ENCODE assay signal across 7 mouse cellular contexts in the genomic region with DNA sequence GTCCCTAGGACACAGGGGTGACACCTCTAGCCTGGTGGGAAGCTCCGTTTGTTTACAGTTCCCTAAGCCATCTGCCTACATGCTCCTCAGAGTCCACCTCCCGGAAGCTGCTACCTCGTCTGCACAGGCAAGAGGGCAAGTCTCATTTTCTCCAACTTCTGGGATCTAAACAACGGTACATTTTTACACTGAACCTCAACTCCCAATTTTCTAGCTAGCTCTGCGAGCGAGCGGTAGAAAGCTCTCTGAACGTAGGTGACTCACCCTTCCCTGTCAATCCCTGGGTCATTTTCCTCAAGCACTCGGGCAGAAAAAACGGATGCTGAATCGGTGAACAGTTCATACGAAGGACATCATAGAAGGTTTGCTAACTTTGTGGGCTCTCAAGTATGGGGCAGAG.
DNase-seq lines count a peak whose midpoint lies in the region; ATAC-seq and TF ChIP-seq lines count a peak whose summit lies in the region.

No protein-coding gene starts in this region.

- WGBS in liver, adult 2 months = 14% methylated on average over 12 of the region's 12 CpGs
- WGBS in cerebellum, adult 2 months = 5% methylated on average over 12 of the region's 12 CpGs
- 32% methylated on average over 12 of the region's 12 CpGs for WGBS in forebrain, embryonic 15.5 days
- WGBS in liver, postnatal 0 days (ENCODE audit: insufficient replicate concordance) = 62% methylated on average over 12 of the region's 12 CpGs
- WGBS in thymus, adult 2 months = 91% methylated on average over 12 of the region's 12 CpGs

- H3K4me1 ChIP-seq in liver, adult 2 months (ENCODE audit: control insufficient read depth, insufficient read depth, low read length) = peaks cover 12% of the 10 kb centered on the region
- H3K4me1 ChIP-seq in cerebellum, adult 2 months (ENCODE audit: control insufficient read depth, insufficient read depth, low read length) = peaks cover 6% of the 10 kb centered on the region; the same call in 1 of the 2 replicates
- peaks cover 21% of the 10 kb centered on the region for H3K4me1 ChIP-seq in forebrain, embryonic 15.5 days
- peaks cover 18% of the 10 kb centered on the region for H3K4me1 ChIP-seq in liver, postnatal 0 days (ENCODE audit: insufficient read depth)
- H3K4me1 ChIP-seq in thymus, adult 2 months (replicated peaks; ENCODE audit: control insufficient read depth, insufficient read depth, low read length) = peaks cover 27% of the 10 kb centered on the region

- no peak for TF ChIP-seq CTCF in liver, adult 2 months (IDR thresholded peaks at IDR 0.05; ENCODE audit: low read depth, low read length)
- TF ChIP-seq CTCF in cerebellum, adult 2 months (IDR thresholded peaks at IDR 0.05; ENCODE audit: borderline replicate concordance, insufficient read depth, low read depth, low read length) = no peak
- TF ChIP-seq CTCF in liver, postnatal 0 days (IDR thresholded peaks at IDR 0.05; ENCODE audit: low read depth) = no peak
- TF ChIP-seq CTCF in thymus, adult 2 months (IDR thresholded peaks at IDR 0.05; ENCODE audit: borderline replicate concordance, control insufficient read depth, extremely low read depth, insufficient read depth, low read length, poor library complexity) = no peak

- peak overlapping the region; percentile 53 for H3K27ac ChIP-seq in liver, adult 2 months (replicated peaks; ENCODE audit: insufficient read depth, low read depth, low read length)
- 0 out of 2 replicates have a peak overlapping the region, but pooled peaks have one; percentile 14 for H3K27ac ChIP-seq in cerebellum, adult 2 months (ENCODE audit: insufficient read depth, low read length)
- no peak overlapping the region; the same call in 1 of the 2 replicates for H3K27ac ChIP-seq in forebrain, embryonic 15.5 days (replicated peaks)
- peak overlapping the region; percentile 71 for H3K27ac ChIP-seq in liver, postnatal 0 days (ENCODE audit: low read depth)
- H3K27ac ChIP-seq in thymus, adult 2 months (ENCODE audit: control insufficient read depth, insufficient read depth, low read length) = no peak overlapping the region

- H3K4me2 ChIP-seq in forebrain, embryonic 15.5 days (replicated peaks) = peak overlapping the region; percentile 29
- H3K4me2 ChIP-seq in liver, postnatal 0 days (ENCODE audit: low read depth, low read length) = peak overlapping the region; percentile 10

- H3K27me3 ChIP-seq in liver, adult 2 months (ENCODE audit: control insufficient read depth, insufficient read depth, low read length) = no peaks in the 10 kb centered on the region
- H3K27me3 ChIP-seq in cerebellum, adult 2 months (ENCODE audit: control insufficient read depth, insufficient read depth, low read length) = no peaks in the 10 kb centered on the region
- H3K27me3 ChIP-seq in forebrain, embryonic 15.5 days = peaks cover 31% of the 10 kb centered on the region; the same call in 1 of the 2 replicates
- no peaks in the 10 kb centered on the region for H3K27me3 ChIP-seq in liver, postnatal 0 days (ENCODE audit: insufficient read depth, low read length)
- H3K27me3 ChIP-seq in thymus, adult 2 months (ENCODE audit: control insufficient read depth, insufficient read depth, low read length) = no peaks in the 10 kb centered on the region

- TF ChIP-seq EP300 in liver, postnatal 0 days (IDR thresholded peaks at IDR 0.05; ENCODE audit: low read depth) = no peak

- TF ChIP-seq POLR2A in liver, adult 2 months (IDR thresholded peaks at IDR 0.05; ENCODE audit: extremely low read depth, insufficient read depth, low read length) = no peak
- TF ChIP-seq POLR2A in cerebellum, adult 2 months (IDR thresholded peaks at IDR 0.05; ENCODE audit: borderline replicate concordance, insufficient read depth, low read length) = no peak
- no peak for TF ChIP-seq POLR2A in thymus, adult 2 months (IDR thresholded peaks at IDR 0.05; ENCODE audit: control insufficient read depth, extremely low read depth, insufficient read depth, low read length, poor library complexity)

- peak; percentile 9; the same call in 1 of the 2 replicates for ATAC-seq in forebrain, embryonic 15.5 days (replicated peaks)
- ATAC-seq in liver, postnatal 0 days = no peak

- H3K9me3 ChIP-seq in forebrain, embryonic 15.5 days = no peaks in the 10 kb centered on the region
- H3K9me3 ChIP-seq in liver, postnatal 0 days (ENCODE audit: low read length) = no peaks in the 10 kb centered on the region

- H3K79me2 ChIP-seq in liver, adult 2 months (ENCODE audit: control insufficient read depth, insufficient read depth, low read length) = no peaks in the 10 kb centered on the region

- DNase-seq in liver, adult 2 months (ENCODE audit: extremely low read depth, low read depth, low spot score) = no peak
- DNase-seq in liver = no peak
- DNase-seq in cerebellum, adult 2 months = peak; percentile 47 to 50
- DNase-seq in liver, postnatal 0 days = no peak
- DNase-seq in thymus, adult 2 months = no peak
- DNase-seq in thymus, postnatal 4 days = no peak

- peak overlapping the region; percentile 48 for H3K9ac ChIP-seq in liver, adult 2 months (ENCODE audit: low read depth, low read length)
- H3K9ac ChIP-seq in forebrain, embryonic 15.5 days (replicated peaks) = no peak overlapping the region
- no peak overlapping the region for H3K9ac ChIP-seq in liver, postnatal 0 days (replicated peaks)

- no peaks in the 10 kb centered on the region for H3K36me3 ChIP-seq in liver, adult 2 months (ENCODE audit: control insufficient read depth, insufficient read depth, low read length)
- H3K36me3 ChIP-seq in forebrain, embryonic 15.5 days = no peaks in the 10 kb centered on the region
- H3K36me3 ChIP-seq in liver, postnatal 0 days (replicated peaks; ENCODE audit: insufficient read depth, low read length) = no peaks in the 10 kb centered on the region
- no peaks in the 10 kb centered on the region for H3K36me3 ChIP-seq in thymus, adult 2 months (ENCODE audit: control insufficient read depth, insufficient read depth, low read length)

- no peak overlapping the region; the same call in 1 of the 2 replicates for H3K4me3 ChIP-seq in liver, adult 2 months (ENCODE audit: insufficient read depth, low read depth, low read length)
- peak overlapping the region; percentile 5 for H3K4me3 ChIP-seq in cerebellum, adult 2 months (replicated peaks; ENCODE audit: insufficient read depth, low read depth, low read length)
- H3K4me3 ChIP-seq in forebrain, embryonic 15.5 days = peak overlapping the region; percentile 1; the same call in 1 of the 2 replicates
- H3K4me3 ChIP-seq in liver, postnatal 0 days (ENCODE audit: low read depth, low read length) = no peak overlapping the region
- no peak overlapping the region for H3K4me3 ChIP-seq in thymus, adult 2 months (ENCODE audit: control insufficient read depth, insufficient read depth, low read length)

Comparison
In these comparisons a context has a peak if more than half of its experiments do, and no peak if none do; other contexts are left out.
1. DNase-seq: peak in cerebellum, adult 2 months (2 of 2); none in liver, adult 2 months (single experiment), liver (single experiment), liver, postnatal 0 days (single experiment), thymus, adult 2 months (single experiment) and thymus, postnatal 4 days (single experiment).
2. H3K27ac ChIP-seq: peak in liver, adult 2 months (single experiment), cerebellum, adult 2 months (single experiment) and liver, postnatal 0 days (single experiment); none in forebrain, embryonic 15.5 days (single experiment) and thymus, adult 2 months (single experiment).
3. H3K4me3 ChIP-seq: peak in cerebellum, adult 2 months (single experiment) and forebrain, embryonic 15.5 days (single experiment); none in liver, adult 2 months (single experiment), liver, postnatal 0 days (single experiment) and thymus, adult 2 months (single experiment).